Mouse (Mus musculus): ENCODE measurements around the gene Cnih3. TPM values are rescaled to one million over a fixed set of nuclear protein-coding genes. Genes with fewer than 3 reads are reported as not detected.

The Cnih3 gene
- polyA plus RNA-seq, 1 experiment from 2014 or later: 14.1 TPM

GRCm38 (mm10) chr1:181321149-181321548 lies 31.3 kb upstream of the Cnih3 start:
- Histone ChIP-seq H3K4me2 (ENCODE audit: low read length) (no peak overlapping the region), H3K4me1 (ENCODE audit: control insufficient read depth, insufficient read depth, low read depth, low read length) (no peaks in the 10 kb centered on the region), H3K9ac (ENCODE audit: low read depth, low read length) (no peak overlapping the region), H3K27me3 (replicated peaks; ENCODE audit: control insufficient read depth, insufficient read depth, low read length) (no peaks in the 10 kb centered on the region), H3K9me3 (ENCODE audit: control insufficient read depth, low read length) (no peaks in the 10 kb centered on the region), H3K4me3 (ENCODE audit: low read length) (no peak overlapping the region), H3K36me3 (ENCODE audit: control insufficient read depth, insufficient read depth, low read length) (no peaks in the 10 kb centered on the region), H3K27ac (ENCODE audit: low read depth, low read length) (no peak overlapping the region)
- no peak for ATAC-seq
- 91% methylated on average over 5 of the region's 5 CpGs for WGBS

- Histone ChIP-seq H3K36me3 (ENCODE audit: control insufficient read depth, insufficient read depth, low read length) (no peaks in the 10 kb centered on the region), H3K4me3 (ENCODE audit: low read length) (no peak overlapping the region), H3K9me3 (ENCODE audit: control insufficient read depth, low read length) (no peaks in the 10 kb centered on the region), H3K27ac (ENCODE audit: low read depth, low read length) (no peak overlapping the region), H3K4me1 (ENCODE audit: control insufficient read depth, insufficient read depth, low read depth, low read length) (no peaks in the 10 kb centered on the region), H3K9ac (ENCODE audit: low read depth, low read length) (no peak overlapping the region), H3K27me3 (replicated peaks; ENCODE audit: control insufficient read depth, insufficient read depth, low read length) (no peaks in the 10 kb centered on the region), H3K4me2 (ENCODE audit: low read length) (no peak overlapping the region)
- whole genome bisulfite sequencing: 88% methylated on average over 3 of the region's 3 CpGs
- no peak for ATAC-seq
Measured at GRCm38 (mm10) chr1:181323134-181323533, 29.3 kb upstream of the Cnih3 start.

- 89% methylated on average over 5 of the region's 5 CpGs for WGBS
- no peak for ATAC-seq
- H3K27me3 ChIP-seq (replicated peaks; ENCODE audit: control insufficient read depth, insufficient read depth, low read length): no peaks in the 10 kb centered on the region
Measured at GRCm38 (mm10) chr1:181327137-181327536, 25.3 kb upstream of the Cnih3 start.

GRCm38 (mm10) chr1:181327636-181328420 lies 24.6 kb upstream of the Cnih3 start:
- H3K4me3 ChIP-seq (ENCODE audit: low read length): no peak overlapping the region
- WGBS: 87% methylated on average over 10 of the region's 10 CpGs
- H3K9ac ChIP-seq (ENCODE audit: low read depth, low read length): no peak overlapping the region
- H3K9me3 ChIP-seq (ENCODE audit: control insufficient read depth, low read length): no peaks in the 10 kb centered on the region
- ATAC-seq: no peak
- H3K27ac ChIP-seq (ENCODE audit: low read depth, low read length): no peak overlapping the region
- H3K4me1 ChIP-seq (ENCODE audit: control insufficient read depth, insufficient read depth, low read depth, low read length): no peaks in the 10 kb centered on the region
- no peak overlapping the region for H3K4me2 ChIP-seq (ENCODE audit: low read length)
- no peaks in the 10 kb centered on the region for H3K27me3 ChIP-seq (replicated peaks; ENCODE audit: control insufficient read depth, insufficient read depth, low read length)
- H3K36me3 ChIP-seq (ENCODE audit: control insufficient read depth, insufficient read depth, low read length): no peaks in the 10 kb centered on the region

More at GRCm38 (mm10) chr1:181327137-181327536, 25.3 kb upstream of the Cnih3 start:
- Histone ChIP-seq H3K4me3 (ENCODE audit: low read length) (no peak overlapping the region), H3K36me3 (ENCODE audit: control insufficient read depth, insufficient read depth, low read length) (no peaks in the 10 kb centered on the region), H3K4me2 (ENCODE audit: low read length) (no peak overlapping the region), H3K9ac (ENCODE audit: low read depth, low read length) (no peak overlapping the region), H3K27ac (ENCODE audit: low read depth, low read length) (no peak overlapping the region), H3K4me1 (ENCODE audit: control insufficient read depth, insufficient read depth, low read depth, low read length) (no peaks in the 10 kb centered on the region), H3K9me3 (ENCODE audit: control insufficient read depth, low read length) (no peaks in the 10 kb centered on the region)

- H3K9ac ChIP-seq (ENCODE audit: low read depth, low read length): no peak overlapping the region
- no peaks in the 10 kb centered on the region for H3K4me1 ChIP-seq (ENCODE audit: control insufficient read depth, insufficient read depth, low read depth, low read length)
- H3K4me3 ChIP-seq (ENCODE audit: low read length): no peak overlapping the region
- H3K27me3 ChIP-seq (replicated peaks; ENCODE audit: control insufficient read depth, insufficient read depth, low read length): no peaks in the 10 kb centered on the region
- no peaks in the 10 kb centered on the region for H3K9me3 ChIP-seq (ENCODE audit: control insufficient read depth, low read length)
- no peak overlapping the region for H3K4me2 ChIP-seq (ENCODE audit: low read length)
- 70% methylated on average over 3 of the region's 3 CpGs for WGBS
- no peaks in the 10 kb centered on the region for H3K36me3 ChIP-seq (ENCODE audit: control insufficient read depth, insufficient read depth, low read length)
- H3K27ac ChIP-seq (ENCODE audit: low read depth, low read length): no peak overlapping the region
- no peak for ATAC-seq
Measured at GRCm38 (mm10) chr1:181329110-181329509, 23.3 kb upstream of the Cnih3 start.

GRCm38 (mm10) chr1:181332597-181332996 lies 19.8 kb upstream of the Cnih3 start:
- no peaks in the 10 kb centered on the region for H3K4me1 ChIP-seq (ENCODE audit: control insufficient read depth, insufficient read depth, low read depth, low read length)
- no peak overlapping the region for H3K4me3 ChIP-seq (ENCODE audit: low read length)
- no peak for ATAC-seq
- WGBS: 48% methylated on average over 2 of the region's 2 CpGs
- no peaks in the 10 kb centered on the region for H3K27me3 ChIP-seq (replicated peaks; ENCODE audit: control insufficient read depth, insufficient read depth, low read length)
- H3K27ac ChIP-seq (ENCODE audit: low read depth, low read length): no peak overlapping the region
- no peak overlapping the region for H3K4me2 ChIP-seq (ENCODE audit: low read length)
- H3K9me3 ChIP-seq (ENCODE audit: control insufficient read depth, low read length): no peaks in the 10 kb centered on the region
- no peaks in the 10 kb centered on the region for H3K36me3 ChIP-seq (ENCODE audit: control insufficient read depth, insufficient read depth, low read length)
- no peak overlapping the region for H3K9ac ChIP-seq (ENCODE audit: low read depth, low read length)

GRCm38 (mm10) chr1:181334329-181335018 lies 18.0 kb upstream of the Cnih3 start:
- no peak overlapping the region for H3K27ac ChIP-seq (ENCODE audit: low read depth, low read length)
- H3K4me2 ChIP-seq (ENCODE audit: low read length): no peak overlapping the region
- ATAC-seq: no peak
- no peak overlapping the region for H3K9ac ChIP-seq (ENCODE audit: low read depth, low read length)
- no peaks in the 10 kb centered on the region for H3K9me3 ChIP-seq (ENCODE audit: control insufficient read depth, low read length)
- no peaks in the 10 kb centered on the region for H3K27me3 ChIP-seq (replicated peaks; ENCODE audit: control insufficient read depth, insufficient read depth, low read length)
- no peaks in the 10 kb centered on the region for H3K36me3 ChIP-seq (ENCODE audit: control insufficient read depth, insufficient read depth, low read length)
- H3K4me3 ChIP-seq (ENCODE audit: low read length): no peak overlapping the region
- no peaks in the 10 kb centered on the region for H3K4me1 ChIP-seq (ENCODE audit: control insufficient read depth, insufficient read depth, low read depth, low read length)
- 94% methylated on average over 6 of the region's 6 CpGs for WGBS

- no peaks in the 10 kb centered on the region for H3K9me3 ChIP-seq (ENCODE audit: control insufficient read depth, low read length)
- H3K36me3 ChIP-seq (ENCODE audit: control insufficient read depth, insufficient read depth, low read length): no peaks in the 10 kb centered on the region
- no peak for ATAC-seq
- 94% methylated on average over 5 of the region's 5 CpGs for WGBS
- H3K4me3 ChIP-seq (ENCODE audit: low read length): no peak overlapping the region
- no peak overlapping the region for H3K4me2 ChIP-seq (ENCODE audit: low read length)
- no peaks in the 10 kb centered on the region for H3K4me1 ChIP-seq (ENCODE audit: control insufficient read depth, insufficient read depth, low read depth, low read length)
- no peak overlapping the region for H3K9ac ChIP-seq (ENCODE audit: low read depth, low read length)
- H3K27ac ChIP-seq (ENCODE audit: low read depth, low read length): no peak overlapping the region
- no peaks in the 10 kb centered on the region for H3K27me3 ChIP-seq (replicated peaks; ENCODE audit: control insufficient read depth, insufficient read depth, low read length)
Measured at GRCm38 (mm10) chr1:181335019-181335365, 17.4 kb upstream of the Cnih3 start.

- H3K4me1 ChIP-seq (ENCODE audit: control insufficient read depth, insufficient read depth, low read depth, low read length): no peaks in the 10 kb centered on the region
- no peaks in the 10 kb centered on the region for H3K27me3 ChIP-seq (replicated peaks; ENCODE audit: control insufficient read depth, insufficient read depth, low read length)
- H3K27ac ChIP-seq (ENCODE audit: low read depth, low read length): no peak overlapping the region
- no peak overlapping the region for H3K4me2 ChIP-seq (ENCODE audit: low read length)
- 88% methylated on average over 4 of the region's 4 CpGs for WGBS
- H3K9ac ChIP-seq (ENCODE audit: low read depth, low read length): no peak overlapping the region
- H3K4me3 ChIP-seq (ENCODE audit: low read length): no peak overlapping the region
- no peaks in the 10 kb centered on the region for H3K9me3 ChIP-seq (ENCODE audit: control insufficient read depth, low read length)
- no peaks in the 10 kb centered on the region for H3K36me3 ChIP-seq (ENCODE audit: control insufficient read depth, insufficient read depth, low read length)
- no peak for ATAC-seq
Measured at GRCm38 (mm10) chr1:181335388-181335787, 17.0 kb upstream of the Cnih3 start.

Measured in hindbrain, embryonic 16.5 days (tissue).